Mouse (Mus musculus): ENCODE results near the gene Adh6a.

Gene Adh6a

DNA sequence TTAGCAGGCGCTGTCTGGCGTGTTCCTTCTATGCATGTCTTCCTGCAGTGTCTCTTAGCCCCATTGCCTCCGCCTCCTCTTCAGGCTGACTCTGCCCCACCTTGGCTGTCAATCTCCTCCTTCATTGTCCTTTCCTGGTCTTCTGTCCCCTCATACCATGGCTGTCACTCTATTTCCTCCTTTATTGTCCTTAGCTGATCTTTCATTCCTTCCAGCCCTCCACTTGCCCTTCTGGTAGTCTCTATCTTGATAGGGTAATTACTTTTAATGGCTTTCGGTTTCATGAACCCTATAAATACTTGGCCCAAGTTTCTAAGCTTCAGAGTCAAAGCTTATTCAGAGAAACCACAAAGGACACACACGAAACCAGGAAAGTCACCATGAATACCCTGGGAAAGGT lies at the start of gene Adh6a:
TSS of gene Adh6a (plus strand) at position 322 of the 400 bp plus-strand sequence.
- CTCF ChIA-PET, result no interaction called here

DNA sequence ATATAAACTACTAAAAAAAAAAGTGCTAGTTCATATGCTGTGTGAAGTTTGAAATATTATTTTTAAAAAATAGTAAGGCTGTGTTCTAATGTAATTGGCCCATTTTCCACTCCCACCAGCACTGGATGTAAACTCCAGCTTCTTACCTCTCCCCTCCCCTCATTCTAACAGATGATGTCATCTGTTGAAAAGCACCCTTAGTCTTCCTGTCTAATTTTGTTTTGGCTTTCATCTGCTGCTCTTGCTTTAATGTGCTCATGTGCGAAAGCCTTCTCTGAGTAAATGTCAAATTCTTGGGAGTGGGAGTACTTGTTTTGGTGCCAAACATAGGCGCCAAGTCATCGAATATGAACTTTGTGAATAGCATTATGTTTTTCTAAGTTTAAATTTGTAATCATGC lies 48.4 kb upstream of the Adh6a start:
- CTCF ChIA-PET, result no interaction called here

DNA sequence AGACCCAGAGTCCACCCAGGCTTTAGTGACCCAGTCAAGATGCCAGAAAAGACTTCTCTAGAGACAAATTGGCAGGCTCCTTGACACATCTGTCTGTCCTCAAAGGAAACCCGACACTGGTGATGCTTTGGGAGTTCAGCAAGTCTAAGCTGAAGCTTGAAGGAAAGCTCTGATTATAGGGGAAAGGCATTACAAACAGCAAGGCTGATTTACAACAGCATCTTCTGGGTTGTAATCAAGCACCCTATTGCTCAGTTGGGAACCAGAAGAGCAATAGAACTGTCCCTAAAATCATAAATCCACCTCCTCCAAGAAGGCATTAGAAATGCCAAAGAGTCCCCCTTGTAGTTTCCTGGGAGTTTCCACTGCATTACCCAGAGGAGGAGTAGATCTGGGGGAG lies 42.6 kb upstream of the Adh6a start:
- CTCF ChIA-PET, result no interaction called here

DNA sequence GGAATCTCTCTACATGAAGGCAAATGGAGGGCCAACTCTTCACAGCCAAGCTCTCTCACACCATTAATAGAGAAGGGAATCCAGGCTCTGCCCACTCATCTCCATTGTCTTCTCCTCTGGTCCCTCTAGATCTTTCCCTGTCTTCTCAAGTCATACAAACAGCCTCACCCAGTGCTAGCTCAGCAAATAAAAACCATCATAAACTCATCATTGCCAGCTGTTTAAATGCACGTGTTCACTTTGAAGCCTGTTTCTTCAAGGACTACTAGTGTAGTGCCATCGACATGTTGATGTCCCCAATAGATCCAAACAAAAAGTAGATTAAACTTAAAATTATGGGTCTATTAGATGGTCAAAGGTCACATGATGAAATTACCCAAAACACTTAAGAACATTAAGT lies 41.8 kb upstream of the Adh6a start:
- CTCF ChIA-PET, result no interaction called here

DNA sequence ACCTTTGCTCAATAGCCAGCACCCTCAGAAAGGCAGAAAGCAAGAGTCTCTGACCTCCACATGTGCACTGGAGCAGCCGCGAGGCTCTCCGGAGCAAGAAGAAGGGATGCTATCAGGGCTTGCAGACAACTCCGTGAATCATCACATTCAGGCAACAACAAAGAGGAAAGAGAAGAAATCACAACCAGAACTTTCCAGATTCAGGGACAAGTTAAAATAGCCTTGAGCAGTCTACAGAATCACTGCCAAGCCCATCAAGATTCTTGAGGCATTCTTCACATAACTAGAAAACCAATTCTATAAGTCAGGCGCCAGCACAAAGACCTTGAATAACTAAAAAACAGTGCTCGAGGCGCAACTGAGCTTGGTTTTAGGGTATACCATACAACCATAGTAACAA lies 40.0 kb upstream of the Adh6a start:
- CTCF ChIA-PET, result no interaction called here

DNA sequence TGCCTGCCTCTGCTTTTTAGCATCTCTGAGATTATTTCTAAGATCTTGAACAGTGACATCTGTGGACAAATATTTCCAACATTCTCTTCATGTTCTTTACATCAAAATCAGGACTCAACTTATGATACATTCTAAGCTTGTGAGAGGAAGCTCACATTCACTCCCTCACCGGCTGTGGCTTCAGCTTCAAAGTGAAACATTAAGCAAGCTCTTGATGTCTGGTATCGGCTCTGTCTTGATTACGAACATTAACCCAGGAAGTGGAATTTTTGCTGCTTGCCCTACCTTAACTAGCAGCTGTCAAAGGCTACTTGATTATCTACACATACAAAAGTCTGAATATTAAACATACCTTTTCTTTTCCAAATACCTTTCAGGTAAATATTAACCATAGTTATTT lies 38.0 kb upstream of the Adh6a start:
- CTCF ChIA-PET, result no interaction called here

DNA sequence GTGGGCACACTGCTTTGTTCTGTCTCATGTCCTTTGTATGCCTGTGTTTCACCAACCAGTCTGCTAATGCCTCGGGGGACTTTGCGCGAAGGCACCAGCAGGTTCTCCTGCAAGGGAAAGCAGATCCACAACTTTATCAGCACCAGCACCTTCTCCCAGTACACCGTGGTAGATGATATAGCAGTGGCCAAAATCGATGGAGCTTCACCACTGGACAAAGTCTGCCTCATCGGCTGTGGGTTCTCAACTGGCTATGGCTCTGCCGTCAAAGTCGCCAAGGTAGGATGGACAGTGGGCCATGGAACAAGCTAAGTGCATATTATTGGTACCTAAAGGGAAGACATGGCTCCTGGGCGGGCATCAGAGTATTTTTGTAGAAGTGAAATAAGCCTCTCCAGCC lies 30.5 kb upstream of the Adh6a start:
- CTCF ChIA-PET, result no interaction called here

DNA sequence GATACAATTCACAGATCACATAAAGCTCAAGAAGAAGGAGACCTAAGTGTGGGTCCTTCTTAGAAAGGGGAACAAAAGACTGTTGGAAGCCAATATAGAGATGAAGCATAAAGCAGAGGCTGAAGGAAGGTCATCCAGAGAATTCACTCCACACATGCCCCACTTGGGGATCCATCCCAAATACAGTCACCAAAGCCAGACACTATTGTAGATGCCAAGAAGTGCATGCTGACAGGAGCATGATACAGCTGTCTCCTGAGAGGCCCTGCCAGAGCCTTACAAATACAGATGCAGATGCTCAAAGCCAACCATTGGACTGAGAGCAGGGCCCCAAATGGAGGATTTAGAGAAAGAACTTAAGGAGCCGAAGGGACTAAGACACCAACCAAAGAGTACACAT lies 29.3 kb upstream of the Adh6a start:
- CTCF ChIA-PET, result no interaction called here

DNA sequence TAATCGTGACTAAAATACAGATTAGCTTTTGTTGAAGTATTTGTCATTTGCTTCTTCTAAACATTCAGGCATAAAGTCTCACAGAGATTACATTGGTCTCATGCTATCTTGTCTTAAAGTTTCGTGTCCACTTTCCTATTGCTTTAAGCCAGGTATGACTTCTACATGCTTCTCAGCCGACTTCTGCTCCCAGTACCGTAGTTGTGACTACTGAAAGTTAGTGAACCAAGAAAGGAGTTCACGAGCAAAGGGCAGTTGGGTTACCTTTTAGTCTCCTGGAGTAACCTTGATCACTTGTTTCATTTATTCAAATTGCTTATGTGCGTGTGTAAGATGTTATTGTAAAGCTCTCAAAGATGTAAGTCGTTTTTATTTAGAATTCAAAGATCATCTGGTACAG lies 27.1 kb upstream of the Adh6a start:
- CTCF ChIA-PET, result no interaction called here

DNA sequence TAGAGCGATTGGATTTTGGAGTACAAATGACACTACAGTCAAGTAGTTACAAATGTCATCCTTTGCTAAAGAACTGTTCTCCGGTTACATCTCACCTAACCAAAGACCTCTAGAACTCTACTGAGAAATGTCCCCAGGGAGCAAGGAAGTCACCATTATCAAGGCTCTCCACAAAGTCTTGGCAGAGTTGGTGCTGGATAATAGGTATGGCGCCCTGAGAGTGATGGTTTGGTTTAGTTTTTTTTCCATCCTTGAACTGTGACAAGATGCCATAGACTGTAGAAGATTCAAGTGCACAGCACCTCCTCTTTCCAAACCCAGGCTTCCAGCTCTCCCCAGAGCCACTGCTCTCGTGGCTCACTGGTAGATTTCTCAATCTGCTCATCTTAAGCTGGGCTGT lies 25.4 kb upstream of the Adh6a start:
- CTCF ChIA-PET, result no interaction called here

DNA sequence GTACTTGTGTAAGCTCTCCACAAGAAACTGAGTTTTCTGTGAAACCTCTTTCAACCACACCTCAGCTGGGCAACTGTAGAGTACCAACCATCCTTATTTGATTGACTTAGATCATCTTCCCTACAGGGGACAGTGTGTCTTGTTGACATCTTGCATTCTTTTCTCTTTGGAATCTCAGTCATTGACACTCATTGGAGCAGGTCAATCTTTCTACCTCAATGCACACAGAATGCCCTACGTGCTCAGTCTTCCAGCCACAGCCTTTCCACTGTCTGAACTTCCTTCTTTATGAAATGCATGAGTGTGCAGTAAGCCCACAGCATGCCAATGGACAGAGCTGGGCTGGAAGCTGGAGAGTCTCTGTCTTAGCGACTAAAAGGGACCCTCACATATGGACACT lies 22.4 kb upstream of the Adh6a start:
- CTCF ChIA-PET, result no interaction called here

DNA sequence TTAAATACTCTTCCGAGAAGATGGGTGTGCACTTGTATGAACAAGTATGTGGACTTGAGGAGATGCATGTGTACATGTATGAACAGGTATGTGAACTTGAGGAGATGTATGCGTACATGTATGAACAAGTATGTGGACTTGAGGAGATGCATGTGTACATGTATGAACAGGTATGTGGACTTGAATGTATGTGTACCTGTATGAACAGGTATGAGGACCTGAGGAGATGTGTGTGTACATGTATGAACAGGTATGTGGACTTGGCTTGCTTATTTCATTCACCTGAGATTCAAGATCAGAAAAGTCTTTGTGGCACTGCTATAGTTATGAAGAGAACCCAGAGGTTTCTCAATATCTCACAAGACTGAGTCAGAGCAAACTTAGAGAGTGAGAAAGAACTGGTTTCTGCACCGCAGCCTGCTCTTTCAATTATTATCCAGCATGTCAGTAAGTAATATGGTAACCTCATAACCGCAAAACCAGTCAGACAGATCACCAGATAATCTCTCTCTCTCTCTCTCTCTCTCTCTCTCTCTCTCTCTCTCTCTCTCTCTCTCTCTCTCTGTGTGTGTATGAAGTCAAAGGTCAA lies 21.5 kb upstream of the Adh6a start:
- CTCF ChIA-PET, result no interaction called here

DNA sequence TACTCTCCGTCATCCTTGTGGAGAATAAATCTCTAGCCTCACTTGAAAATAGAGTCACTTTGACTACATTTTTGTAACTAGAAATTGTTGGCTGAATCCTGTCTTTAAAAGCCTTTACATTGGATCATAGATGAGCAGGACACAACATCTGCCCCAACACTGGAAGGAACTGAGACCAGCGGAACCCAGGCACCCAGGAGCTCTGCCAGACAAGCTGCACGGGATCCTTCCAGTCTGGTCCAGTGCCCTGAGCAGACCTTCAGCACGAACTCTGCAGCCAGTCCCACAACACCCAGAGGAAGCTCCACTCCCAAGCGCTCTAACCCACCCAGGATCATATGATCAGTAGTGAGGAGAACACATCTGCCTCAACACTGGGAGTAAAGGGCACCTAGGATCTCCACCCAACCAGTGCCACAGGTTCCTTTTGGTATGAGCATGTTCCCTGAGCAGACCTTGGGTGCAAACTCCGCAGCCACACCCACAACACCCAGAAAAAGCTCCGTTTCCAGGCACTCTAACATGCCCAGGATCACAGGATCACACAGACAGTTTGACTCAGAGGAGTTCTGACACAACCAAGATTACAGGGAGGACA lies 19.7 kb upstream of the Adh6a start:
- CTCF ChIA-PET, result no interaction called here

DNA sequence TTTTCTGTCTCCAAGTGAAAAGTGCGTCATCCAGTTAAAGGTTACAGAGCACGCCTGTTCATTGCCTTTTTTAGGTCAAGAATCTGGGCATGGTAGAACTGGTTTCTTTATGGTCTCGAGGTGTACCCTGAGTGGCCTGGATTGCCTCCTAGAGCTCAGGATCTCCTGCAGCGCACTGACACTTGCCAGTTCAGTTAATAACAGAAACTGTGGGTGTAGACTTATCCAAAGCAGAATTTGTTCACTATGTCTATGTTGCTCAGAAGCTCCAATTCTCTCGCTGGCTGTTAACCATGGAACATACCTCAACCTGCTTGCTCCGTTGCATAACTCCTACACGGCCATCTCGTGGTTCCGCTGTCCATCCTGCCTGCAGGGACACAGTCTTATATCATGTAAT lies 13.0 kb upstream of the Adh6a start:
- CTCF ChIA-PET, result no interaction called here

DNA sequence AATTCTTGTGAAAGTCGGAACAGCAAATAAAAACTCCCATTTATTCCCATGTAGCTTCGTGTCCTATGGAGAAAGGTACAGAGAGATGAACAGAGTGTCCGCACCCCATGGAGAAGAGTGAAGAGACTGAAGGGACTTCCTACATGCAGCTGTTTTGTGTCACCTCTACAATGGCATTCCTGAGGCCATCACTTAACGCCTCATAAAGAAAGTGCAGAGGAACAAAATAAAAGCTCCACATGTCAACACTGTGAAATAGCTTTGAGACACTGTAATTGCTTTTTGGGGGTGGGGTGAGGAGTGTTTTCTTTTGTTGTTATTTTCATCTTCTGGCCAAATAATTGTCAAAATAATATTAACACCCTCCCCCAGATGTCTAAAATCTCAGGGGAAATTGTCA lies 10.4 kb upstream of the Adh6a start:
- CTCF ChIA-PET, result no interaction called here

DNA sequence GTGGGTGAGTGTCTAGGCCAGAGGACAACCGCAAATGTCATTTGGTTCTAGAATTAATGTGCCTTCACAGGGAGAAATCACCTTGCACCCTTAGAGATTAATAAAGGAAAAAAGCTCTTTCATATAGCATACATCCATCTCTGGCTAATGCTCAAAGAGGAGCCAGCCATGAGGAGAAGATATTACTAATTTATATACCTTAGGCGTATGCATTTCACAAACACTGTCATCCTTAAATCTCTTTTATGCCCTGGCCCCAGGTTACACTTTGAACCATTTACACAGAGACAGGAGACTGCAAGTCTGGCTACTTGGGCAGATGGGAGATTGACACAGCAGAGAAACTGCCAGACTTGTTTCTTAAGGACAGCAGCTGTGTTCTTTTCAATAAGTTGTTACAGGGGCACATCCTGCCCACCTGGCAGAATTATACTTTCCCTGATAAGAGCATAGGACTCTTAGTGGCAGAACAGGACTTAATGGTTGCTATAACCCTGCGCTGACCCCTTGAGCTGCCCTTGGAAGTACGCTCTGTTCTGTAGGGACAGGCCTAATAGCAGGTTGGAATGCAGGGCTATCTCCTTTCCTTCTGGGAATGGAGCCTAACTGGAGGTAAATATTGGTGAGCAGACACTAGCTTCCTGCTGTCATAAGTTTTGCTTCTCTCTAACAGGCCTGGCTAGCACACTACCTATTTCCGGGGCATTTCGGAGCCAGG lies 9.2 kb upstream of the Adh6a start:
- CTCF ChIA-PET, result no interaction called here

DNA sequence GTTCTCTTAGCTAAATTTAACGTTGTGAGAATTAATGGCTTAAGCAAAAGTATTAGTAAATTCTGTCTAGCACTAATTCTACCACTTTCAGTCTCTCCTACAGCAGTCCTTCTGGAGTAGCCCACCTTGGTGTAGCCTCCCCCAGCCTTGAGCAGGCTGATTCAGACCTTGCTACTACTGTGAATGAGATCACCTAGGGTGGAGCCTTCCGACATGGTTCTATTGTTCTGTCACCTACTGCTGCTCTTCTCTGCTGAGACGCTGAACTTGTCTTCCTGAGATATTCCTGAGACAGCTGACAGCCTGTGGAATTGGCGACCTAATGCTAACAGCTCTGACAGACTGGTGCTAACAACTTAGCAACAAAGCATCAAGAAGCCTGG lies 8.6 kb upstream of the Adh6a start:
- CTCF ChIA-PET, result no interaction called here

DNA sequence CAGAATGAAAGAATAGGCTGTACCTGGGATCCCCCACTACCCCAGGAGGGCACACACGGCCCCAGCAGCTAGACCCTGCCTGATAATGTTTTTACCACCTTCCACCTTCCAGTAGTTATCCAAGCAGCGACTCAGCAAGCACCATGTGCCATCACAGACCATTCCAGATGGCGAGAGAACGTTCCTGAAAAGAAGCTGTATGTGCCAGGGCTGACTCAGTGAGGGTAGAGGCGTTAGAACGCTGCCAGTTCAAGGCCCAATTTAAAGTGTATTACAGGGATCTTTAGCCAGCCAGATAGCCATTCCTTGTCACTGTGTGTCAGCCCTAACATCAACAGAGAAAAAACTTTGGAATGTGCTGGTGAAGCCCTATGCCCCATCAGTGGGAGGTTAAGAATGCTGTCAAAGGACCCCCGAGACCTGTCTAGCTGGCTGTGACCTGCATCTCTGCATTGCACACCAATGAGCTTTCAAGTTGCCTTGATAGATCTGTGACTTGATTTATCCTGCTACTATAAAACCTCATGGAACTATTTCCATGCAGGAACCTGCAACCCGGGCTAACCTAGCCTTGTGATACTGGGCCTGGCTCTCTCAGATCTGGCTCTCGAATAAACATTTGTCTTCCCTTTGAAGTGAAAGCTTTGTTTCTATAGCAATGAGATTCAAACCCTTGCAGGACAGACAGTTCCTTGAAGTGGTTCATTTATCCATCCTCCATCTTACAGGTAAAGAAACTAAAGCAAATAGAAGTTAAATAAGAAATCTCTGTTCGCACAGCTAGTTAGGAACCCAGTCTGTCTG lies 7.4 kb upstream of the Adh6a start:
- CTCF ChIA-PET, result interaction anchor here (0.7 kb wide), 1 partner anchor 106 kb away, joined by 9 read pairs; no protein-coding TSS in a partner anchor

DNA sequence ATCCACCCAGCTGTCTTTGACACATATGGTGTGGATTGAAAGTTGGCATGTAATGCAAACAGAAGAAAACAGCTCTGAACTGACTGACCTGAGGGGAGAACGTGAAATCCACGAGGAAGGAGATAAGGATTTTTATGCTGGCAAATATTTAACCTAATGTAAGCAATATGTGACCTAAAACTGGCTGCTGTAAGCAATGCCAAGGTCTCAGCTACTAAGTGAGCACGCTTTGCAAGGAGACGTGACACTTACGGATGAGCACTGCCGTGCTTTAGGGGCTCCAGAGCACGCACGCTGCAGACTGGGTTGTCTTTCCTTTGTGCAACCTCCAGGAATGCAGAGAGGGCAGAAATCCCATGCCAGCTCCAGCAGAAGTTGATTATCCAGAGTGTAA lies 6.8 kb upstream of the Adh6a start:
- CTCF ChIA-PET, result interaction anchor here (0.7 kb wide), 1 partner anchor 107 kb away, joined by 9 read pairs; no protein-coding TSS in a partner anchor

DNA sequence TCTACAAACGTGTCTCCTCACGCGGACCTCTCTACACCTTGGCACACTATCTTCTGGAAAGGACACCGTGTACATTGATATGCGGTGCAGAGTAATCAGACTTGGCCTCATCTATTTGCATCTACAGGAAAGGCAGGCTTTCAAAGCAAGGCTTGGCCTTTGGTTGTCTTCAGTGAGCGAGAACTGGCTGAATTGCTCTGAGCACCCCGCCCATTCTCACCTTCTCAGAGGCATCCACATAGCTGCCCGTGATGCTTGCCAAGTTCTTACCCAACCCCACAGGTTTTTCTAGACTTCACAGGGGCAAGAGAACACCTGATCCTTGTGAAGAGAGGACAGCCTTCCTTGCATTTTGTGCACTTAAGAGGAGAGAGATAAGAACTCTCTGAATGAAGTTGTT lies 3.2 kb upstream of the Adh6a start:
- CTCF ChIA-PET, result no interaction called here

DNA sequence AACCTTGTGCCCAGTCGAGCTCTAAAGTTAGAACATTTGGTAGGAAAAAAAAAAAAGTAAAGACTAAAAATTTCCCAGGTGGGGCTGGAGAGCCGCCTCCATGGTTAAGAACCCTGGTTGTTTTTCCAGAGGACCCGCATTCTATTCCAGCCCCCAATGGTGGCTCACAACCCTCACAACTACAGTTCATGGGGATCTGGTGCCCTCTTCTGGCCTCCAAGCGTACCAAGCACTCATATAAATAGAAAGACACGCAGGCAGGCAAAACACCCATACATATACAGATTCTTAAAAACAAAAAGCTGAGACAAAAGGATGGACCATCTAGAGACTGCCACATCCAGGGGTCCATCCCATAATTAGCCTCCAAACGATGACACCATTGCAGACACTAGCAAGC lies 2.1 kb upstream of the Adh6a start:
- CTCF ChIA-PET, result no interaction called here

DNA sequence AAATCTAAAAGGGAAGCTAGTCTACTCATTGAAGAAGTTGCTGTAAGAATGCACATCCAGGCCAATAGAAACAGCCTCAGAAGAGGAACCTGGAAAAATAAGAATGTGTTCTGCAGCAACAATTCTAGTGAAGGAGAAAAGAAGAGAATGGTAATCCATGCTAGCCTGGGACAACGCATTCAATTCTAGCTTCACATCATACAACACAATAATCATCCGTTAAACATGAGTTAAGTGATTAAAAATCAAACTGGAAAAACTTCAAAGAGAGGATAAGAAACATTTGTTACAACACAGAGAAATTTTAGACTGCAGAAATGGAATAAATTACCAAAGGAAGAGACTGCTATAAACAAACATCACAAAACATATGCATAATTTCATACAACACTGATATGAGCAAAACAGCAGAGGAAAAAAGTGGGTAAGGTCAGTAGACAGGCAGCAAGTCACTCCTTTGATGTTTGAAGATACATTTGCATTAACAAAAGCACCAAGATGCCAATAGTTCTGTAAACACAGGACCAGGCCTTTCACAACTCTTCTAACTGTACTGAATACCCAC lies 3.9 kb downstream of the Adh6a start:
- CTCF ChIA-PET, result no interaction called here

DNA sequence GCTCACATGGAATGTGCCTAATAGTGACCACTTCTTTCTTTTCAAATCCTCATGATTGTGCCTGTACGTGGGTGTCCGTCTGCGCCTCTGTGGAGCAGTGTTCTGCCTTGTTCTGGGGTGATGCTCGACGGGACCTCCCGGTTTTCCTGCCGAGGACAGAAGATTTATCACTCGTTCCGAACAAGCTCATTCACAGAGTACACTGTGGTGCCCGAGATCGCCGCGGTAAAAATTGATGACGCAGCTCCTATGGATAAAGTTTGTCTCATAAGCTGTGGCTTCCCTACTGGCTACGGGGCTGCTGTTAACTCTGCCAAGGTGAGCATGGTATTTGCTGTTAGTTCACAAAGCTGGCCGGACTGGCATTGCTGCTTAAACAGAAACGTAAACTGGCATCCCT lies 11.9 kb downstream of the Adh6a start:
- CTCF ChIA-PET, result no interaction called here
